In the genomic region with DNA sequence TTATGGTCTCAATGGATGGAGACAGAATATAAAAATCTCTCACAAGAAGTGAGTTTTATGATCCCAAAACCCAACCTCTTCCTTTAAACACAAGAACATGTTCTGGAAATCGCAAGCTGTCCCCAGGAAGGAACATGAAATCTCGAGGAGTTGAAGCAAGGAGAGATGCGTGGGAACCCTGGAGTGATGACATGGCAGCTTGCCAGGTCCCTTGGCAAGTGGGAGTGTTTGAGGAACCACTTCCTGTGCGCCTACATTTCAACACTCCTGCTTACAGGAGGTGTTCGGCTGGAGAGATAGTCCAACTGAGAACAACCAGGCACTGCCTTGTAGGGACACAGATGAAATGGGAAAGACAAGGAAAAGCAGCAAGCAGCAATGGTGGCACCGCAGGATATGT, we compare ENCODE assay signal across 11 mouse cellular contexts.
DNase-seq lines count a peak whose midpoint lies in the region; ATAC-seq and TF ChIP-seq lines count a peak whose summit lies in the region.
"Had no signal": no experiment of that assay in that cellular context is flagged by ENCODE, and none has a peak within 500 bp of the region (broad histone marks: within the 10 kb centered on the region; RNA-seq: fewer than 3 reads in every experiment).

No protein-coding gene starts in this region.

- H3K36me3 ChIP-seq in stomach, postnatal 0 days (ENCODE audit: control insufficient read depth, insufficient read depth, low read length): no peaks in the 10 kb centered on the region
- H3K36me3 ChIP-seq: embryonic facial prominence, embryonic 13.5 days; hindbrain, embryonic 12.5 days had no signal

- intact Hi-C loops in left cerebral cortex, postnatal 25 days (cut with DNase I): loop anchor here (1.0 to 10.0 kb wide), 9 partner anchors 15 to 625 kb away; no protein-coding TSS in a partner anchor

- no peak overlapping the region for H3K9ac ChIP-seq in stomach, postnatal 0 days (ENCODE audit: low read length)
- H3K9ac ChIP-seq: embryonic facial prominence, embryonic 13.5 days; hindbrain, embryonic 12.5 days had no signal

- peak; percentile 64 to 75 for DNase-seq in cerebellum, postnatal 14 days
- DNase-seq in cerebellum, adult 11 months: no peak
- DNase-seq in ovary, postnatal 14 days (ENCODE audit: low spot score): peak; percentile 22
- no peak for DNase-seq in ovary, adult 18-20 months (ENCODE audit: low spot score)
- peak; percentile 83 to 97 for DNase-seq in left cerebral cortex, postnatal 25 days (ENCODE audit: low spot score in 2 of 2)
- DNase-seq in stomach, postnatal 0 days (ENCODE audit: low spot score): peak; percentile 20
- DNase-seq in embryo, embryonic 10.5 days (ENCODE audit: low spot score): no peak
- no peak for DNase-seq in retina, postnatal 1 day
- DNase-seq: adrenal gland, adult 8-10 months had no signal

- H3K9me3 ChIP-seq in stomach, postnatal 0 days (ENCODE audit: control insufficient read depth, low read length): no peaks in the 10 kb centered on the region
- H3K9me3 ChIP-seq: embryonic facial prominence, embryonic 13.5 days; hindbrain, embryonic 12.5 days had no signal

- no peaks in the 10 kb centered on the region for H3K27me3 ChIP-seq in stomach, postnatal 0 days (ENCODE audit: control insufficient read depth, insufficient read depth, low read length)
- H3K27me3 ChIP-seq: embryonic facial prominence, embryonic 13.5 days; hindbrain, embryonic 12.5 days had no signal

- H3K4me2 ChIP-seq in stomach, postnatal 0 days (replicated peaks; ENCODE audit: low read depth): no peak overlapping the region
- H3K4me2 ChIP-seq: embryonic facial prominence, embryonic 13.5 days; hindbrain, embryonic 12.5 days had no signal

- no peaks in the 10 kb centered on the region for H3K4me1 ChIP-seq in stomach, postnatal 0 days (replicated peaks; ENCODE audit: control insufficient read depth, insufficient read depth)
- H3K4me1 ChIP-seq: hindbrain, embryonic 12.5 days had no signal

- no peak overlapping the region for H3K27ac ChIP-seq in stomach, postnatal 0 days (replicated peaks)
- H3K27ac ChIP-seq: embryonic facial prominence, embryonic 13.5 days; hindbrain, embryonic 12.5 days had no signal

- TF ChIP-seq CTCF in stomach, postnatal 0 days (IDR thresholded peaks at IDR 0.05; ENCODE audit: low read depth): no peak

- H3K4me3 ChIP-seq in stomach, postnatal 0 days (ENCODE audit: low read depth, low read length): no peak overlapping the region
- H3K4me3 ChIP-seq: embryonic facial prominence, embryonic 13.5 days; hindbrain, embryonic 12.5 days had no signal

- ATAC-seq in stomach, postnatal 0 days (ENCODE audit: low FRiP score, low TSS enrichment): no peak

- WGBS in stomach, postnatal 0 days: 39% methylated on average over 6 of the region's 6 CpGs

- no peak for TF ChIP-seq EP300 in stomach, postnatal 0 days (optimal IDR thresholded peaks at IDR 0.05)

Comparison
In these comparisons a context has a peak if more than half of its experiments do, and no peak if none do; other contexts are left out.
1. DNase-seq: peak in cerebellum, postnatal 14 days (2 of 2), ovary, postnatal 14 days (single experiment), left cerebral cortex, postnatal 25 days (2 of 2) and stomach, postnatal 0 days (single experiment); none in cerebellum, adult 11 months (single experiment), ovary, adult 18-20 months (single experiment), embryo, embryonic 10.5 days (single experiment) and retina, postnatal 1 day (single experiment).